Mouse (Mus musculus): ENCODE data around the gene Dnajb13.

Dnajb13 gene

GRCm38 (mm10) chr7:100461621-100462151, 53.1 kb downstream of the Dnajb13 start:
- in situ Hi-C loops (cut with MboI, MseI): no loop called here

GRCm38 (mm10) chr7:100459862-100460261, 54.9 kb downstream of the Dnajb13 start:
- in situ Hi-C loops (cut with MboI, MseI): no loop called here

DNA sequence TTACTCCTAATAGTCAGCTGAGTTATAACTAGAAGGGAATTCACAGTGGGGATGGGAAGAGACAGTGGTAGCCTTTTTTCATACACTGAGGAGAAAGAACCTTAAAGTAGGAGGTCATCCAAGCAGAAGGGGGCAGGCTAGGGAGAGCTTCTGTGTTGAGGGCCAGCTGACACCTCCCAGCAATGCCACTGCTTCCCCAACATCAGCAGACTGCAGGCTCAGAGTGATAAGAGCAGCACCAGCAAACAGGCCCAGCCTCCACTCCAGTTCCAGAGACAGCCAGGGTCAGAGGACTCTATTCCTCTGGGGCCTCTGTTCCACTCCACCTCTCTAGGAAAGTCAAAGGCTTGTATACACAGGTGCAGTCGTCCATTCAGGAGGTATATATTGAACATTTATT, 56.6 kb downstream of the Dnajb13 start:
- in situ Hi-C loops (cut with MboI, MseI): no loop called here
